Mouse (Mus musculus): ENCODE measurements around the gene Dcpp1. TPM values are rescaled to one million over a fixed set of nuclear protein-coding genes. Genes with fewer than 3 reads are reported as not detected.
A peak's percentile ranks its signal among the peaks of the same experiment; 100 is the strongest.
"Not testable (repeated sequence)": the region's sequence is repeated elsewhere in the genome, so short reads cannot be mapped to it uniquely, and the experiment has no call there.

Gene Dcpp1
- polyA plus RNA-seq, 1 experiment from 2014 or later: not detected

GRCm38 (mm10) chr17:23857193-23857592, 23.5 kb upstream of the Dcpp1 start:
- Histone ChIP-seq H3K36me3 (no peaks in the 10 kb centered on the region), H3K27ac (no peak overlapping the region), H3K4me3 (replicated peaks) (no peak overlapping the region), H3K27me3 (no peaks in the 10 kb centered on the region), H3K4me2 (no peak overlapping the region), H3K4me1 (replicated peaks) (no peaks in the 10 kb centered on the region), H3K9me3 (no peaks in the 10 kb centered on the region), H3K9ac (replicated peaks) (no peak overlapping the region)
- ATAC-seq (ENCODE audit: insufficient number of reproducible peaks, insufficient read depth, low FRiP score, low TSS enrichment, low read depth): no peak
- 84% methylated on average over 6 of the region's 6 CpGs for WGBS

GRCm38 (mm10) chr17:23857913-23858312, 22.8 kb upstream of the Dcpp1 start:
- Histone ChIP-seq H3K4me3 (replicated peaks) (no peak overlapping the region), H3K9me3 (no peaks in the 10 kb centered on the region), H3K4me2 (no peak overlapping the region), H3K27me3 (no peaks in the 10 kb centered on the region), H3K9ac (replicated peaks) (no peak overlapping the region), H3K4me1 (replicated peaks) (no peaks in the 10 kb centered on the region), H3K36me3 (no peaks in the 10 kb centered on the region), H3K27ac (no peak overlapping the region)
- 64% methylated on average over 2 of the region's 2 CpGs for WGBS
- no peak for ATAC-seq (ENCODE audit: insufficient number of reproducible peaks, insufficient read depth, low FRiP score, low TSS enrichment, low read depth)

GRCm38 (mm10) chr17:23862926-23863325, 17.8 kb upstream of the Dcpp1 start:
- Histone ChIP-seq H3K27ac (no peak overlapping the region), H3K4me1 (replicated peaks) (no peaks in the 10 kb centered on the region), H3K9me3 (no peaks in the 10 kb centered on the region; the same call in 1 of the 2 replicates), H3K4me2 (no peak overlapping the region), H3K4me3 (replicated peaks) (no peak overlapping the region), H3K36me3 (no peaks in the 10 kb centered on the region), H3K27me3 (no peaks in the 10 kb centered on the region), H3K9ac (replicated peaks) (no peak overlapping the region)
- WGBS: 87% methylated on average over 4 of the region's 4 CpGs
- ATAC-seq (ENCODE audit: insufficient number of reproducible peaks, insufficient read depth, low FRiP score, low TSS enrichment, low read depth): no peak

GRCm38 (mm10) chr17:23867756-23868155, 12.9 kb upstream of the Dcpp1 start, which contains the start of gene Prss21:
TSS of gene Prss21 (plus strand) at chr17:23868056.
- H3K4me2 ChIP-seq: no peak within 1 kb of the TSS
- H3K27me3 ChIP-seq: no peaks in the 10 kb centered on the region
- H3K9ac ChIP-seq (replicated peaks): no peak within 1 kb of the TSS
- ATAC-seq (ENCODE audit: insufficient number of reproducible peaks, insufficient read depth, low FRiP score, low TSS enrichment, low read depth): no peak
- no peak within 1 kb of the TSS for H3K4me3 ChIP-seq (replicated peaks)
- no peak within 1 kb of the TSS for H3K27ac ChIP-seq
- no peaks in the 10 kb centered on the region; the same call in 1 of the 2 replicates for H3K9me3 ChIP-seq
- H3K36me3 ChIP-seq: no peaks in the 10 kb centered on the region
- WGBS: 85% methylated on average over 15 of the region's 15 CpGs
- H3K4me1 ChIP-seq (replicated peaks): 0 out of 2 replicates have a peak, but pooled peaks cover 3% of the 10 kb centered on the region

- Histone ChIP-seq H3K27ac (no peak overlapping the region), H3K4me2 (no peak overlapping the region), H3K4me1 (replicated peaks) (0 out of 2 replicates have a peak, but pooled peaks cover 3% of the 10 kb centered on the region), H3K4me3 (replicated peaks) (no peak overlapping the region), H3K9ac (replicated peaks) (no peak overlapping the region), H3K36me3 (no peaks in the 10 kb centered on the region), H3K27me3 (no peaks in the 10 kb centered on the region), H3K9me3 (no peaks in the 10 kb centered on the region; the same call in 1 of the 2 replicates)
- WGBS: 90% methylated on average over 11 of the region's 11 CpGs
- ATAC-seq (ENCODE audit: insufficient number of reproducible peaks, insufficient read depth, low FRiP score, low TSS enrichment, low read depth): no peak
Observed at GRCm38 (mm10) chr17:23868513-23868912, 12.2 kb upstream of the Dcpp1 start.

- Histone ChIP-seq H3K4me2 (no peak overlapping the region), H3K36me3 (no peaks in the 10 kb centered on the region), H3K9me3 (no peaks in the 10 kb centered on the region), H3K4me1 (replicated peaks) (0 out of 2 replicates have a peak, but pooled peaks cover 3% of the 10 kb centered on the region), H3K9ac (replicated peaks) (no peak overlapping the region), H3K27ac (no peak overlapping the region), H3K4me3 (replicated peaks) (no peak overlapping the region), H3K27me3 (no peaks in the 10 kb centered on the region)
- WGBS: 49% methylated on average over 8 of the region's 8 CpGs
- ATAC-seq (ENCODE audit: insufficient number of reproducible peaks, insufficient read depth, low FRiP score, low TSS enrichment, low read depth): no peak
Observed at GRCm38 (mm10) chr17:23873884-23874856, 6.5 kb upstream of the Dcpp1 start.

- 51% methylated on average over 3 of the region's 3 CpGs for WGBS
- Histone ChIP-seq H3K4me1 (replicated peaks) (no peaks in the 10 kb centered on the region), H3K4me2 (no peak overlapping the region), H3K36me3 (no peaks in the 10 kb centered on the region), H3K9me3 (no peaks in the 10 kb centered on the region), H3K27me3 (no peaks in the 10 kb centered on the region), H3K9ac (replicated peaks) (no peak overlapping the region), H3K27ac (no peak overlapping the region), H3K4me3 (replicated peaks) (no peak overlapping the region)
- no peak for ATAC-seq (ENCODE audit: insufficient number of reproducible peaks, insufficient read depth, low FRiP score, low TSS enrichment, low read depth)
Observed at GRCm38 (mm10) chr17:23876741-23877140, 3.9 kb upstream of the Dcpp1 start.

- Histone ChIP-seq H3K9ac (replicated peaks) (no peak overlapping the region), H3K4me3 (replicated peaks) (no peak overlapping the region), H3K27me3 (no peaks in the 10 kb centered on the region), H3K4me2 (no peak overlapping the region), H3K27ac (no peak overlapping the region), H3K9me3 (no peaks in the 10 kb centered on the region), H3K36me3 (no peaks in the 10 kb centered on the region), H3K4me1 (replicated peaks) (no peaks in the 10 kb centered on the region)
- 90% methylated on average over 2 of the region's 2 CpGs for WGBS
- ATAC-seq (ENCODE audit: insufficient number of reproducible peaks, insufficient read depth, low FRiP score, low TSS enrichment, low read depth): no peak
Observed at GRCm38 (mm10) chr17:23877166-23877565, 3.5 kb upstream of the Dcpp1 start.

GRCm38 (mm10) chr17:23917158-23917557, 36.5 kb downstream of the Dcpp1 start, which contains the start of gene Dcpp3:
TSS of gene Dcpp3 (plus strand) at chr17:23917458.
- 83% methylated on average over 4 of the region's 4 CpGs for WGBS
- ATAC-seq (ENCODE audit: insufficient number of reproducible peaks, insufficient read depth, low FRiP score, low TSS enrichment, low read depth); H3K9me3 ChIP-seq; H3K27ac ChIP-seq; H3K4me3 ChIP-seq (replicated peaks); H3K4me2 ChIP-seq; H3K27me3 ChIP-seq; H3K4me1 ChIP-seq (replicated peaks); H3K36me3 ChIP-seq; H3K9ac ChIP-seq (replicated peaks): not testable (repeated sequence)

GRCm38 (mm10) chr17:23924531-23925007, 43.9 kb downstream of the Dcpp1 start:
- Histone ChIP-seq H3K4me2 (peak overlapping the region; percentile 61), H3K27me3 (no peaks in the 10 kb centered on the region), H3K4me3 (replicated peaks) (peak overlapping the region; percentile 53), H3K9me3 (no peaks in the 10 kb centered on the region), H3K36me3 (no peaks in the 10 kb centered on the region), H3K4me1 (replicated peaks) (peaks cover 8% of the 10 kb centered on the region), H3K27ac (peak overlapping the region; percentile 92), H3K9ac (replicated peaks) (peak overlapping the region; percentile 60)
- peak; percentile 98 for ATAC-seq (ENCODE audit: insufficient number of reproducible peaks, insufficient read depth, low FRiP score, low TSS enrichment, low read depth)
- WGBS: under 1% methylated on average over 29 of the region's 29 CpGs

- H3K4me1 ChIP-seq (replicated peaks): peaks cover 8% of the 10 kb centered on the region
- peak overlapping the region; percentile 61 for H3K4me2 ChIP-seq
- no peaks in the 10 kb centered on the region for H3K36me3 ChIP-seq
- peak overlapping the region; percentile 92 for H3K27ac ChIP-seq
- peak overlapping the region; percentile 60 for H3K9ac ChIP-seq (replicated peaks)
- peak; percentile 54 for ATAC-seq (ENCODE audit: insufficient number of reproducible peaks, insufficient read depth, low FRiP score, low TSS enrichment, low read depth)
- WGBS: under 1% methylated on average over 14 of the region's 14 CpGs
- no peaks in the 10 kb centered on the region for H3K27me3 ChIP-seq
- no peaks in the 10 kb centered on the region for H3K9me3 ChIP-seq
- peak overlapping the region; percentile 53 for H3K4me3 ChIP-seq (replicated peaks)
Observed at GRCm38 (mm10) chr17:23925090-23925493, 44.4 kb downstream of the Dcpp1 start.
